Mouse (Mus musculus) lung, adult 2 months (tissue): Measurements from ENCODE around the gene Rpgrip1l.

Source experiments
- CTCF ChIP-seq: fragments of 200-500 bp; IDR thresholded peaks from 2 replicates; pipeline ENCODE4 v1.5.1; 2011; ENCODE audit warnings: mild to moderate bottlenecking, low read length, control low read depth; ENCODE audit not compliant: insufficient read depth
- POLR2A ChIP-seq: fragments of 200-500 bp; IDR thresholded peaks from 2 replicates; pipeline ENCODE4 v1.6.1; 2011; ENCODE audit warnings: low read depth, mild to moderate bottlenecking, control low read depth, low read length, borderline replicate concordance; ENCODE audit errors: extremely low read depth

DNA sequence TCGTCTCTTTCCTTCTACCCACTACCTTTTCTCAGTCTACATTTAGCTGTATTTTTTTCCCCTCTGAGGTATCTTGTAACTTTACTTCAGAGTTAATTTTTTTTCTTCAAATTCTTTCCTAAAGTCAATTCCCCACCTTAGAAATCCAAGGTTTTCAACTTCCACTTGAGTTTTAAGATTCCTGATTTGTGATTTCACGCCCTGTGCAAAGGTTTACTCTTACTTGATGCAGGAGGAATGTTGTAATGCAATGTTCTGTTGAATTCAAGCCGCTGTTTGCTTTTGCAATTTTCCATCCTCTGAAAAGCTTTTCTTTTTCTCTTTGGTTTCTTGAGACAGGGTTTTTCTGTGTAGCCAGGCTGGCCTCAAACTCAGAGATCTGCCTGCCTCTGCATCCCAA, 103.4 kb downstream of the Rpgrip1l start:
- TF ChIP-seq CTCF: no peak
- no peak for TF ChIP-seq POLR2A
